Mouse (Mus musculus) heart, adult 11 months (tissue): ENCODE results near the gene Ppp4r2.

ENCODE experiments used
- DNase-seq: peaks from one replicate; pipeline ENCODE4 v3.0.0; 2022

Gene Ppp4r2

GRCm38 (mm10) chr6:100884594-100885225 lies 51.3 kb downstream of the Ppp4r2 start:
- peak; percentile 85 for DNase-seq

DNA sequence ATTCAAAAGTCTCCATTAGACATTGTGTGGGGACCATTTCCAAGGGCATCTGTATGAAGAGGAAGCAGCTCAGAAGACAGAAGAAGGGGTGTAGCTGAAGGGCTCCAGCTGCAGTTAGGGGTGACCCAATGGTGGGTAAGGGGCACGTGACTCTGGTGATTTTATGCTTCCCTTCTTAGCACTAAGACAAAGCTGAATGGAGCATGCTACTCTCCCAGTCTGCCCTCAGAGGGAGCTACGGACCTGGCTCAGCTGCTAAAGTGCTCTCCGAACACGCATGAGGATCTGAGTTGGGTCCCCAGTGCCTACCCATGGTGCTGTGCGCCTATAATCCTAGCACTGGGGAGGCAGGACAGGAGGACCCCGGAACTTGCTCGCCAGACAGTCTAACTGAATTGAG lies 52.0 kb downstream of the Ppp4r2 start:
- DNase-seq = peak; percentile 79

DNA sequence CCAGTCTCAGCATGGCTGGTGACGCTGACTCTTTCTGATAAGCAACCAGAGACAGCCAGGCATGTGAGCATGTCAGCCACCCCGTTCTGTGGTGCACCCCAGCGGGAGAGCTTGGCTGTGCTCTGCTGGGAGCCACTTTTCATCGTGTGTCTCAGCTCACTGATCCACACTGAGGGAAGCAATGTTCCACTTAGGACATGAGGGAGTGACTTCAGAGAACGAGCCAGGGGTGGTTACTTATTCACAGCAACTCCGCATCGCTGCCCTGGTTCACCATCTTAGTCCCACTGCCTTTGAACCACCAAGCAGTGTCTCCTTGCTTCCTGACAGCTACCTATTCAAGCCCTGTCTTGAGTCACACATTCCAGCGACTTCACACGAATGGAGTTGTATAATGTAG lies 53.6 kb downstream of the Ppp4r2 start:
- DNase-seq = no peak

- DNase-seq = no peak
Observed at GRCm38 (mm10) chr6:100889340-100889739, 55.9 kb downstream of the Ppp4r2 start.

GRCm38 (mm10) chr6:100892489-100892888 lies 59.1 kb downstream of the Ppp4r2 start:
- DNase-seq = peak; percentile 89

DNA sequence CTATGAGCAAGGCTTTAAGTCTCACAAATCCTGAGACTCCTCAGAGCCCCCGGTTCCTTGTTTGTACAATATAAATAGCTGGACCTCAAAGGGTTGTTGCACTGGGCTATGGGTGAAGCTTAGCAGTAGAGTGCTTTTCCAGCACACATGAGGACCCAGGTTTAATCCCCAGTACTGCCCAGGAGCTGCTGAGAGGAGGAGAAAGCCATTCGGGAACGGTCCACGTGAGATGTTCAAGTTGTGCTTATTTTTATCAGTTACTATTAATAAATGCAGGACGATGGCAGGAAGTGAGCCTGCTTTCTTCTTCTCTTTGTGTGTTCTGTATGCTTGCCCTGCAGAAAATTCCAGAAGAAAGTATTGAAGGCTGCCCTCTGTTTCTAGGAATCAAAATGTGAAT lies 59.7 kb downstream of the Ppp4r2 start:
- DNase-seq = peak; percentile 74

DNA sequence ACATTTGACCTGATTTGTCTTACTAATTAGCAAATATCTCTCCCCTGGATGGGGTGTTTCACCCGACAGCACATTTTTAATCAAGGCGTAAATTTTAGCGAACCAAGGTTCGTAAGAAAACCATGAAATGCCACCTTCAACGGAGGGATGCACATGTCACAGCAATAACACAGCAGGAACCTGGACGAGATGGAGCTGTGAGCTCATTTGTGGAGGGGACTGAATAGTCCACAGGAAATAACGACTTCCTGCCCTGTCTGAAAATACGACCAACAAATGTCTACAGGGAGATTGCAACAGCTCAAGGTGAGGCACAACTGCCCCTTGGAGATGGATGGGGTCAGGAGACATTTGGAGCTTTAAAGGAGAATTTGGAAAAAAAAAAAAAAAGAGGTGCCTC lies 61.8 kb downstream of the Ppp4r2 start:
- no peak for DNase-seq

GRCm38 (mm10) chr6:100896883-100897282 lies 63.5 kb downstream of the Ppp4r2 start:
- DNase-seq = no peak

- no peak for DNase-seq
Observed at GRCm38 (mm10) chr6:100904463-100904862, 71.0 kb downstream of the Ppp4r2 start.

GRCm38 (mm10) chr6:100910136-100910675 lies 76.8 kb downstream of the Ppp4r2 start:
- DNase-seq = peak; percentile 31
